Mouse (Mus musculus) kidney, adult 2 months (tissue): ENCODE results near the gene Phgdh. TPM values are rescaled to one million over a fixed set of nuclear protein-coding genes. Genes with fewer than 3 reads are reported as not detected.
"Not testable (repeated sequence)": the region's sequence is repeated elsewhere in the genome, so short reads cannot be mapped to it uniquely, and the experiment has no call there.

Source experiments
- DNase-seq: peaks from one replicate; pipeline ENCODE4 v3.0.0; 2021
- H3K27ac ChIP-seq: fragments of 200-500 bp; 2 replicates; pipeline ENCODE4 v1.5.1; 2012; ENCODE audit warnings: low read depth, low read length, control low read depth, inconsistent platforms; ENCODE audit not compliant: insufficient read depth
- H3K27me3 ChIP-seq: fragments of 200-500 bp; replicated peaks from 2 replicates; pipeline ENCODE4 v1.6.1; 2012; ENCODE audit warnings: mild to moderate bottlenecking, moderate library complexity, low read length, inconsistent platforms; ENCODE audit not compliant: control insufficient read depth, insufficient read depth
- H3K36me3 ChIP-seq: fragments of 200-500 bp; 2 replicates; pipeline ENCODE4 v1.6.1; 2012; ENCODE audit warnings: mild to moderate bottlenecking, moderate library complexity, low read length, inconsistent platforms; ENCODE audit not compliant: control insufficient read depth, insufficient read depth
- H3K4me1 ChIP-seq: fragments of 200-500 bp; 2 replicates; pipeline ENCODE4 v1.6.1; 2011; ENCODE audit warnings: low read length; ENCODE audit not compliant: control insufficient read depth, insufficient read depth
- H3K4me3 ChIP-seq: fragments of 200-500 bp; 2 replicates; pipeline ENCODE4 v1.5.1; 2011; ENCODE audit warnings: mild to moderate bottlenecking, low read depth, low read length, control low read depth; ENCODE audit not compliant: insufficient read depth
- CTCF ChIP-seq: fragments of 200-500 bp; conservative IDR thresholded peaks from 2 replicates; pipeline ENCODE4 v1.5.1; 2011; ENCODE audit warnings: low read depth, mild to moderate bottlenecking, control low read depth, low read length, moderate library complexity, mixed read lengths; ENCODE audit not compliant: insufficient read depth, insufficient read length
- POLR2A ChIP-seq: fragments of 200-500 bp; IDR thresholded peaks from one replicate; pipeline ENCODE4 v1.6.1; 2011; ENCODE audit warnings: low read depth, low read length, control low read depth
- WGBS: fragments of 180-500 bp; shearing (Covaris S2); methylation state at CpG from one replicate; pipeline ENCODE4 v1.1.7; 2018; 5-methylcytosine and 5-hydroxymethylcytosine counted together
- polyA plus RNA-seq: library from polyadenylated mRNA; depleted of rRNA; stranded (reverse); fragments of >200 nt; gene quantifications from 2 replicates; pipeline ENCODE4 v1.2.3, GENCODE M21; 2012; rRNA removed

Phgdh gene
- 47.1 and 54.5 TPM in 2 replicates for polyA plus RNA-seq

- not testable (repeated sequence) for H3K4me1 ChIP-seq, H3K27me3 ChIP-seq, H3K27ac ChIP-seq, H3K36me3 ChIP-seq
- DNase-seq = peak; percentile 75
- H3K4me3 ChIP-seq = peak within 1 kb of the TSS; percentile 47
- WGBS = 2% methylated on average over 10 of the region's 10 CpGs
These were observed at the start of gene Phgdh for GRCm38 (mm10) chr3:98339706-98340109. Gene Phgdh (minus strand): TSS chr3:98339990.

- Histone ChIP-seq H3K27me3 (no peaks in the 10 kb centered on the region), H3K4me1 (peaks cover 18% of the 10 kb centered on the region; the same call in 1 of the 2 replicates), H3K36me3 (no peaks in the 10 kb centered on the region), H3K4me3 (no peak overlapping the region), H3K27ac (no peak overlapping the region)
- no peak for DNase-seq
- TF ChIP-seq CTCF = no peak
- TF ChIP-seq POLR2A = no peak
- 36% methylated on average over 3 of the region's 3 CpGs for WGBS
These were observed 49.5 kb upstream of the Phgdh start for GRCm38 (mm10) chr3:98389305-98389704.

- Histone ChIP-seq H3K4me1 (peaks cover 24% of the 10 kb centered on the region; the same call in 1 of the 2 replicates), H3K27me3 (no peaks in the 10 kb centered on the region), H3K36me3 (no peaks in the 10 kb centered on the region), H3K4me3 (no peak overlapping the region), H3K27ac (no peak overlapping the region)
- WGBS = 58% methylated on average over 7 of the region's 7 CpGs
- DNase-seq = peak; percentile 61
- no peak for TF ChIP-seq CTCF
- no peak for TF ChIP-seq POLR2A
These were observed 48.0 kb upstream of the Phgdh start for GRCm38 (mm10) chr3:98387756-98388155.

GRCm38 (mm10) chr3:98387086-98387485 lies 47.3 kb upstream of the Phgdh start:
- DNase-seq = no peak

GRCm38 (mm10) chr3:98383024-98383790 lies 43.4 kb upstream of the Phgdh start:
- Histone ChIP-seq H3K27me3 (no peaks in the 10 kb centered on the region), H3K27ac (peak overlapping the region; percentile 44), H3K36me3 (no peaks in the 10 kb centered on the region), H3K4me3 (peak overlapping the region; percentile 83), H3K4me1 (peaks cover 31% of the 10 kb centered on the region; the same call in 1 of the 2 replicates)
- TF ChIP-seq CTCF (no peak), POLR2A (no peak)
- DNase-seq = no peak
- 4% methylated on average over 21 of the region's 21 CpGs for WGBS

More at GRCm38 (mm10) chr3:98387086-98387485, 47.3 kb upstream of the Phgdh start:
- Histone ChIP-seq H3K4me3 (no peak overlapping the region), H3K27ac (no peak overlapping the region), H3K27me3 (no peaks in the 10 kb centered on the region), H3K4me1 (peaks cover 24% of the 10 kb centered on the region; the same call in 1 of the 2 replicates), H3K36me3 (no peaks in the 10 kb centered on the region)
- no peak for TF ChIP-seq CTCF
- TF ChIP-seq POLR2A = no peak
- WGBS = 32% methylated on average over 4 of the region's 4 CpGs

- TF ChIP-seq CTCF = no peak
- TF ChIP-seq POLR2A = peak; percentile 94
These were observed 42.6 kb upstream of the Phgdh start, which contains the start of gene Zfp697 for GRCm38 (mm10) chr3:98382246-98382939. Gene Zfp697 (plus strand): TSS chr3:98382461.

GRCm38 (mm10) chr3:98381677-98382245 lies 42.0 kb upstream of the Phgdh start:
- TF ChIP-seq POLR2A (no peak), CTCF (peak; percentile 37)
- Histone ChIP-seq H3K4me3 (peak overlapping the region; percentile 83), H3K36me3 (no peaks in the 10 kb centered on the region), H3K27me3 (no peaks in the 10 kb centered on the region), H3K4me1 (peaks cover 30% of the 10 kb centered on the region; the same call in 1 of the 2 replicates), H3K27ac (peak overlapping the region; percentile 75)
- peak; percentile 29 for DNase-seq
- WGBS = 6% methylated on average over 17 of the region's 17 CpGs

More at GRCm38 (mm10) chr3:98382246-98382939, 42.6 kb upstream of the Phgdh start, which contains the start of gene Zfp697:
- peak within 1 kb of the TSS; percentile 83 for H3K4me3 ChIP-seq
- H3K27me3 ChIP-seq = no peaks in the 10 kb centered on the region
- under 1% methylated on average over 42 of the region's 42 CpGs for WGBS
- peaks cover 28% of the 10 kb centered on the region; the same call in 1 of the 2 replicates for H3K4me1 ChIP-seq
- peak; percentile 93 for DNase-seq
- H3K36me3 ChIP-seq = no peaks in the 10 kb centered on the region
- H3K27ac ChIP-seq = peak within 1 kb of the TSS; percentile 75
